Mouse (Mus musculus) heart, postnatal 0 days (tissue): Measurements from ENCODE around the gene Cnnm2.

ENCODE experiments used
- CTCF ChIP-seq: IDR thresholded peaks from 2 replicates; pipeline ENCODE4 v1.5.1; 2016; ENCODE audit warnings: antibody characterized with exemption, control low read depth, low read depth
- EP300 ChIP-seq: IDR thresholded peaks from 2 replicates; pipeline ENCODE4 v1.6.1; 2016; ENCODE audit warnings: antibody characterized with exemption, low read depth

DNA sequence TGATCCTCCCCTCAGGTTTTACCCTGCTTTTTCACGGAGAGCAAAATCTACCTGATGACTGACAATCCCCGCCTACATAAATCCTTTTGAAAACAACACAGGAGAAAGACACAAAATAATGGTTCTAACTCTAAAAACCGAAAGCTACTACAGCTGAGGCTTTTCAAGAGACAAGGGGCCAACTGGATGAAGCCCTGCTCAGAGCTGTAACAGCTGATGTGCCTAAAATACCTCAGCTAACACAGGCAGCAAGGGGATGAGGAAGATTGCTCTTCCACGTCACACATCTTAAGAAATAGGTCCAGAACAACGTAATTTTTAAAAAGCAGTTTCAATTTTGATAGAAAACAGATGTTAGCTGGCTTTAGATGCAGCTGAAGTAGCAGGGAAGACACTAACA is 165.6 kb downstream of the Cnnm2 start:
- TF ChIP-seq EP300 (no peak), CTCF (no peak)
